Mouse (Mus musculus): ENCODE measurements around the gene Ccdc107.
"Not testable (repeated sequence)": the region's sequence is repeated elsewhere in the genome, so short reads cannot be mapped to it uniquely, and the experiment has no call there.

Gene Ccdc107

GRCm38 (mm10) chr4:43492821-43493185 is at the start of gene Ccdc107:
Gene Ccdc107, plus strand, starts transcription at chr4:43492900.
- peak; percentile 86 for DNase-seq

DNA sequence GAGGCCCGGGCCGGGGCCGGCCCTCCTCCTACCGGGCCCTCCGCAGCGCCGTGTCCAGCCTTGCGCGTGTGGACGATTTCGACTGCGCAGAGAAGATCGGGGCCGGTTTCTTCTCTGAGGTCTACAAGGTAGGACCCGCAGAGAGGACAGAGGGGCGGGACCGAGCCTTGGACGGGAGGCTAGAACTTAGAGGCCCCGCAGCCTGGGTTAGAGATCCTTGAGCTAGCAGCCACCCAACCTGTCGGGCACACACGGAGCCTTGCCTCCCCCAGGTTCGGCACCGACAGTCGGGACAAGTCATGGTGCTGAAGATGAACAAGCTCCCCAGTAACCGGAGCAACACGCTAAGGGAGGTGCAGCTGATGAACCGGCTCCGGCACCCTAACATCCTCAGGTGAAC is 49.2 kb upstream of the Ccdc107 start:
- DNase-seq, result no peak

DNA sequence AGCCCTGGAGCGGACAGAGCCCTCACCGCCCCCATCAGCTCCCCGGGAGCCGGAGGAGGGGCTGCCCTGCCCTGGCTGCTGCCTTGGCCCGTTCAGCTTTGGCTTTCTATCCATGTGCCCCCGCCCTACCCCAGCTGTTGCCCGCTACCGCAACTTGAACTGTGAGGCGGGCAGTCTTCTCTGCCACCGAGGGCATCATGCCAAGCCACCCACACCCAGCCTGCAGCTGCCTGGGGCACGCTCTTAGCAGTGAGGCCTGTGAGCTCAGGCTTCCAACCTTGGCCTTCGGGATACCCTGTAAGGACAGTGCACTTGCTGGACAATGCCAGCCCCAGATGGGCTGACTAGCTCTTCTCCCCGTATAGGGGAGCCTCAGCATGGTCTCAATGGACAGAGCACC is 45.4 kb upstream of the Ccdc107 start:
- DNase-seq, result no peak

GRCm38 (mm10) chr4:43448554-43448953 is 44.1 kb upstream of the Ccdc107 start:
- DNase-seq, result no peak

DNA sequence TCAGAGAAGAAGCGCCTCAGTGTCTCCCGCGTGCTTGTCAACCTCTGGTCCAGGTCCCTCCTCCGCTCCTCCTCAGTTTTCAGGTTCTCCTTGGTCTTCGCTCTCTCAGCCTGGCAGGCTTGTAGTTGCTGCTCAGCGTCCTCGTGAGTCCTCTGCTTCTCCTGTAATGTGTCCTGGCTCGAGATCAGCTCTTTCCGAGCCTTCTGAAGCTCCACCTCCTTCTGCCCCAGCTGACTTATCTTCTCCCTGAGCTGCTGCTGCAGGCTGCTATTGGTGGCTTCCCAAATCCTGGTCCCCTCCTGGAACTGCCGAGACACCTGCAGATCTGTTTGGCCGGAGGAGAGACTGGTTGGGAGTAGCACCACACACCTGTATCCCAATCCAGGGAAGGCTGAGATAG is 40.4 kb upstream of the Ccdc107 start:
- DNase-seq, result no peak

- no peak for DNase-seq
Observed at GRCm38 (mm10) chr4:43453413-43453812, 39.3 kb upstream of the Ccdc107 start.

- no peak for DNase-seq
Observed at GRCm38 (mm10) chr4:43454041-43454836, 38.5 kb upstream of the Ccdc107 start, which contains the start of gene Cd72. Gene Cd72, minus strand, starts transcription at chr4:43454628.

DNA sequence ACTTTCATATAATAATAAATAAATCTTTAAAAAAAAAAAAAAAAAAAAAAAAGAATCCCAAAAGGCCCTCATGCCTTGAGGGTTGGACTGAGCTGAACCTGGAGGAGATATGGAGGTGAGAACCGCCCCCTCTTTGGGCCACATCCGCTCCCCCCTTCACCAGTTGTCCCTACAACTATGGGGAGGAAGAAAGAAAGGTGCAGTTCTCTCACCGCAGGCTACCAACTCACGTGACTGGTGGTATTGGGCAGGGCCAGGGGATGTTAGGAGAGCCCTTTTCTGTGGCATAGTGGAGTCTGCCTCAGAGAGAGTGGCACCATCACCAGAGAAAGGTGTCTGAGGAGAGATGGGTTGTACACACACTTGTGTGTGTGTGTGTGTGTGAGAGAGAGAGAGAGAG is 36.2 kb upstream of the Ccdc107 start:
- DNase-seq, result no peak

GRCm38 (mm10) chr4:43457124-43457523 is 35.6 kb upstream of the Ccdc107 start:
- no peak for DNase-seq

GRCm38 (mm10) chr4:43463102-43463501 is 29.6 kb upstream of the Ccdc107 start:
- no peak for DNase-seq

DNA sequence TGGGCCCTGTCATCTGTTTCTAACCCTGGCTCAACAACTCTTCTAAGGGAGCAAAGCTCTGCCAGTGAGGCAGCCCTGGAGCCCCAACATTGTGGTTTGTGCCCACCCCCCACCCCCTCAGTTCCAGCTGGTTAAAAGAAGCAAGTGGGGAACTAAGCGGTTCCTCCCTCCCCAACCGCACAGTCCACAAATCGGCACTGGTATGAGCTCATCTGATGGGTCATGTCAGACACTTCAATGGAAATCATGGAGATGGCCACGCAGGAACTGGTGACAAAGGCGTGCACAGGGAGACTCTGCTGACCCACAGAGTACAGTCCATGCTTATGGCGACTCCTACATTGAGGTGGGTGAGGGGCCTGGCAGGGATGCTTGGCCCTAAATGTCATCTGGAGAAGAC is 26.8 kb upstream of the Ccdc107 start:
- DNase-seq, result no peak

- DNase-seq, result no peak
Observed at GRCm38 (mm10) chr4:43466872-43467271, 25.8 kb upstream of the Ccdc107 start.

GRCm38 (mm10) chr4:43470301-43470700 is 22.4 kb upstream of the Ccdc107 start:
- DNase-seq, result no peak

- DNase-seq, result no peak
Observed at GRCm38 (mm10) chr4:43473636-43474035, 19.1 kb upstream of the Ccdc107 start.

- DNase-seq, result no peak
Observed at GRCm38 (mm10) chr4:43476604-43477003, 16.1 kb upstream of the Ccdc107 start.

DNA sequence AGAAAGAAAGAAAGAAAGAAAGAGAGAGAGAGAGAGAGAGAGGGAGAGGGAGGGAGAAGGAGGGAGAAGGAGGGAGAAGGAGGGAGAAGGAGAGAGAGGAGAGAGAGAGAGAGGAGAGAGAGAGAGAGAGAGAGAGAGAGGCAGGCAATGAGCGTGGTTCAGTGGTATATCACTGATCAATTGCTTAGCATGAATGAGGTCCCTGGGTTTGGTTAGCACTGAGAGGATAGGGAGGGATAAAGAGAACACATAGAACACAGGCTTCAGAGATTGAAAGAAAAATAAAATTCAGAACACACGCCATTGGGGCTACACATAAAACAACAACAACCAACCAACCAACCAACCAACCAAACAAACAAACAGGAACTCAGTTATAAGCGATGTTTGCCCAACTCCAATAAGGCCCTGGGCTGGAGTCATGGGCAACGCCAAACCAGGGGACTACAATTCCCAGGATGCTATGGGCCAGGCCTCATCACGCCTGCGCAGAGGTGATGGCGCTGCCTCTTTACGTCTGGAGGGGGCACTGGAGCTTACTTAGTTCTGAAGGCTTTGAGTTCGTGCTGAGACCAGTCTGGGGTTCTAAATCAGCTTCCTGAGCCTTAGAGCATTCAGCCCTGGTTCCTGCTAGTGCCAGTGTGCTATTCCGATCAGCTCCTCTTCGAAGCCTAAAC is 14.7 kb upstream of the Ccdc107 start:
- DNase-seq, result peak; percentile 81

GRCm38 (mm10) chr4:43478534-43478858 is 14.2 kb upstream of the Ccdc107 start:
- no peak for DNase-seq

GRCm38 (mm10) chr4:43478906-43479832 is 13.5 kb upstream of the Ccdc107 start:
- peak; percentile 81 for DNase-seq

- DNase-seq, result no peak
Observed at GRCm38 (mm10) chr4:43480985-43481384, 11.7 kb upstream of the Ccdc107 start.

DNA sequence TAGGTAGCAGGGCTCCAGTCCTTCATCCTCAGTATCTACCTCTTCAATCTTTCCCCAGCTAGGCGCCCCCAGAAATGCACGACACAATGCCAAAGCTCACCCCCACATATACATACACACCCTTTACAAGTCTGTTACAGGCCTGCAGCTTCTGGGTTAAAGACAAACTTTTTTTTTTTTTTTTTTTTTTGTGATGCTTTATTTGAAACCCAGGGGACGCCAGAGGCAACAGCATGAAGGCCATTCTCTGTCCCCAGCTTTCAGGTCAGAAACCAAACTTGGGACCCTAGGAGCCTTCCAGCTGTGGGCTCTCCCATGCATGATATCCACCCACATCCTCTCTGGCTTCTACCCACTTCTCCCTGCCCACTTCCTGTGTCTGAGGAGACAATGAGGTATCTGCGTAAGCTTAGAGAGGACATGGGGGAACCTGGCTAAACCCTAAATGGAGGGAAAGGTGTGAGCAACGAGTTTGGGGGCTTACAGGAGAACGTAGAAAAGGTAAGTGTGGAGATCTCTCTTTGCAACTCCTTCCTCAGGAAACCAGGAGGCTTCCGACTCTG is 10.7 kb upstream of the Ccdc107 start:
- DNase-seq, result no peak

- no peak for DNase-seq
Observed at GRCm38 (mm10) chr4:43482591-43482990, 10.1 kb upstream of the Ccdc107 start.

DNA sequence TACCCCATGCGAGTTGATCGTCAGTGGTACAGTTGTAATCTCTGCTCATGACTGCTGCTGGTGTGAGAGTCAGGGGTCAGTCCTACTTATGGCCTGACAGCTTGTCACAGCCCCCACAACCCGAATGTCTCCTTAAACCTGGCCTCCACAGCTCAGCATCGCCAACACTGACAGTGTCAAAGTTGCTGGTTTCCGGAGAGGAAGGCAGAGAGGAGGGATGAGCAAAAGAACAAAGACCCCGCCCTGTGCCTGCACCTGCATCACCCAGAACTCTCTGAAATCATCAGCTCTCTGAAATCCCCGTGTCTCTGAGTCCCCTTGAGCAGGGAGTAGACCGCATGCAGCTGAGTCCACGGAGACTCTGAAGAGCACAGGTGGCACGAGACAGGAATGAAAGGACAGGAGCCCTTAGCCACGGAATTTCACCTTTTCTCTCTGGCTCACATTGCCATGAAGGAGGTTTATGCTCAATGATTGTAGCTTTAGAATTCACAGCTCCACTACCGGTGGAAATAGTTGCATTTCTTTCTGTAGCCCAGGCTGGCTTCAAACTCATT is 9.1 kb upstream of the Ccdc107 start, which contains the start of gene Sit1:
Gene Sit1, minus strand, starts transcription at position 200 of the 557 bp plus-strand sequence.
- no peak for DNase-seq

DNA sequence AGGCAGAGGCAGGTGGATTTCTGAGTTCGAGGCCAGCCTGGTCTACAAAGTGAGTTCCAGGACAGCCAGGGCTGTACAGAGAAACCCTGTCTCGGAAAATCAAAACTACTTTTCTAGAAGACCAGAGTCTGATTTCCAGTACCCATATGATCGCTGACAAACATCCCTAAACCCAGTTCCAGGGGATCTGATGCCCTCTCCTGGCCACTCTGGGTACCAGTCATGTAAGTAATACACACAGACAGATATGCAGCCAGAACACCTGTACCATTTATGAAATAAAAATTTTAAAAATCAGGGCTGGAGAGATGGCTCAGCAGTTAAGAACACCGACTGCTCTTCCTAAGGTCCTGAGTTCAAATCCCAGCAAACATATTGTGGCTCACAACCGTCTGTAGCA is 7.0 kb upstream of the Ccdc107 start:
- not testable (repeated sequence) for DNase-seq

Measured in right cerebral cortex, postnatal 14 days (tissue).